Mouse (Mus musculus): ENCODE results near the gene Gm3138. TPM values are rescaled to one million over a fixed set of nuclear protein-coding genes. Genes with fewer than 3 reads are reported as not detected.

Gm3138 gene
- polyA plus RNA-seq (2012; rRNA removed) = 0.03 TPM in 1 of 2 replicates, not detected in the other

GRCm38 (mm10) chr14:4249331-4249730 lies at the start of gene Gm3138:
Gene Gm3138, plus strand, starts transcription at chr14:4249631.

Other genes starting within 250 kb of the Gm3138 start
- gene Gm5796, start 225.7 kb upstream of the Gm3138 start, polyA plus RNA-seq (2012; rRNA removed) = 9.8 and 11.1 TPM in 2 replicates
- gene Gm3115, start 165.5 kb upstream of the Gm3138 start, polyA plus RNA-seq (2012; rRNA removed) = 0.05 TPM in 1 of 2 replicates, not detected in the other
- 11.4 and 11.5 TPM in 2 replicates for gene Gm8108, start 139.1 kb upstream of the Gm3138 start, polyA plus RNA-seq (2012; rRNA removed)
- gene Gm3127, start 84.6 kb upstream of the Gm3138 start, polyA plus RNA-seq (2012; rRNA removed) = 0.06 TPM in 1 of 2 replicates, not detected in the other
- 14.0 and 15.3 TPM in 2 replicates for gene Gm2974, start 67.1 kb upstream of the Gm3138 start, polyA plus RNA-seq (2012; rRNA removed)
- not detected in 2 replicates for gene Gm3149, start 67.7 kb downstream of the Gm3138 start, polyA plus RNA-seq (2012; rRNA removed)
- gene 2610042L04Rik, start 85.1 kb downstream of the Gm3138 start, polyA plus RNA-seq (2012; rRNA removed) = 8.9 and 9.1 TPM in 2 replicates
- gene Gm3159, start 147.9 kb downstream of the Gm3138 start, polyA plus RNA-seq (2012; rRNA removed) = 0.05 and 0.08 TPM in 2 replicates
- gene Gm3164, start 165.8 kb downstream of the Gm3138 start, polyA plus RNA-seq (2012; rRNA removed) = 8.9 and 9.4 TPM in 2 replicates
- gene Gm3173, start 181.4 kb downstream of the Gm3138 start, polyA plus RNA-seq (2012; rRNA removed) = 7.8 and 12.6 TPM in 2 replicates
- gene Gm3182, start 232.1 kb downstream of the Gm3138 start, polyA plus RNA-seq (2012; rRNA removed) = 0.13 TPM in 1 of 2 replicates, not detected in the other